Mouse (Mus musculus): ENCODE data around the gene Sv2a. TPM values are rescaled to one million over a fixed set of nuclear protein-coding genes. Genes with fewer than 3 reads are reported as not detected.
A peak's percentile ranks its signal among the peaks of the same experiment; 100 is the strongest.

Gene Sv2a
- 4.1 and 4.4 TPM in 2 replicates for polyA plus RNA-seq (2015; fragmentation: Nextera tagmentation; extraction: Ambion mirVana)

GRCm38 (mm10) chr3:96180727-96181477, at the start of gene Sv2a:
Gene Sv2a, plus strand, starts transcription at chr3:96181151.
- Histone ChIP-seq H3K4me1 (ENCODE audit: control insufficient read depth, insufficient read depth, low read length) (peaks cover 17% of the 10 kb centered on the region), H3K9ac (ENCODE audit: low read length) (peak within 1 kb of the TSS; percentile 75), H3K4me3 (replicated peaks; ENCODE audit: low read length) (peak within 1 kb of the TSS; percentile 55), H3K36me3 (ENCODE audit: control insufficient read depth, insufficient read depth, low read length) (peaks cover 13% of the 10 kb centered on the region), H3K27me3 (ENCODE audit: control insufficient read depth, insufficient read depth, low read length) (no peaks in the 10 kb centered on the region), H3K27ac (ENCODE audit: low read length) (no peak within 1 kb of the TSS), H3K4me2 (ENCODE audit: low read depth, low read length) (peak within 1 kb of the TSS; percentile 72), H3K9me3 (replicated peaks; ENCODE audit: control insufficient read depth, low read length) (no peaks in the 10 kb centered on the region)
- peak; percentile 52; the same call in 1 of the 2 replicates for ATAC-seq (ENCODE audit: insufficient read depth, low FRiP score)
- WGBS: under 1% methylated on average over 15 of the region's 23 CpGs

- peaks cover 3% of the 10 kb centered on the region; the same call in 1 of the 2 replicates for H3K4me1 ChIP-seq (ENCODE audit: control insufficient read depth, insufficient read depth, low read length)
- no peaks in the 10 kb centered on the region for H3K9me3 ChIP-seq (replicated peaks; ENCODE audit: control insufficient read depth, low read length)
- WGBS: 70% methylated on average over 3 of the region's 3 CpGs
- no peaks in the 10 kb centered on the region for H3K27me3 ChIP-seq (ENCODE audit: control insufficient read depth, insufficient read depth, low read length)
- no peak overlapping the region for H3K9ac ChIP-seq (ENCODE audit: low read length)
- no peak overlapping the region for H3K4me2 ChIP-seq (ENCODE audit: low read depth, low read length)
- H3K36me3 ChIP-seq (ENCODE audit: control insufficient read depth, insufficient read depth, low read length): no peaks in the 10 kb centered on the region
- no peak overlapping the region for H3K4me3 ChIP-seq (replicated peaks; ENCODE audit: low read length)
- ATAC-seq (ENCODE audit: insufficient read depth, low FRiP score): no peak
- no peak overlapping the region for H3K27ac ChIP-seq (ENCODE audit: low read length)
Observed at GRCm38 (mm10) chr3:96132478-96132877, 48.5 kb upstream of the Sv2a start.

- H3K36me3 ChIP-seq (ENCODE audit: control insufficient read depth, insufficient read depth, low read length): no peaks in the 10 kb centered on the region
- WGBS: 45% methylated on average over 11 of the region's 11 CpGs
- H3K4me1 ChIP-seq (ENCODE audit: control insufficient read depth, insufficient read depth, low read length): no peaks in the 10 kb centered on the region
- no peak for ATAC-seq (ENCODE audit: insufficient read depth, low FRiP score)
- H3K4me2 ChIP-seq (ENCODE audit: low read depth, low read length): no peak overlapping the region
- no peaks in the 10 kb centered on the region for H3K27me3 ChIP-seq (ENCODE audit: control insufficient read depth, insufficient read depth, low read length)
- no peak overlapping the region for H3K9ac ChIP-seq (ENCODE audit: low read length)
- H3K4me3 ChIP-seq (replicated peaks; ENCODE audit: low read length): no peak overlapping the region
- no peak overlapping the region for H3K27ac ChIP-seq (ENCODE audit: low read length)
- H3K9me3 ChIP-seq (replicated peaks; ENCODE audit: control insufficient read depth, low read length): no peaks in the 10 kb centered on the region
Observed at GRCm38 (mm10) chr3:96133327-96133905, 47.5 kb upstream of the Sv2a start.

GRCm38 (mm10) chr3:96135011-96135410, 45.9 kb upstream of the Sv2a start:
- Histone ChIP-seq H3K4me3 (replicated peaks; ENCODE audit: low read length) (no peak overlapping the region), H3K4me2 (ENCODE audit: low read depth, low read length) (no peak overlapping the region), H3K9me3 (replicated peaks; ENCODE audit: control insufficient read depth, low read length) (no peaks in the 10 kb centered on the region), H3K27ac (ENCODE audit: low read length) (no peak overlapping the region), H3K9ac (ENCODE audit: low read length) (no peak overlapping the region), H3K36me3 (ENCODE audit: control insufficient read depth, insufficient read depth, low read length) (no peaks in the 10 kb centered on the region), H3K27me3 (ENCODE audit: control insufficient read depth, insufficient read depth, low read length) (no peaks in the 10 kb centered on the region), H3K4me1 (ENCODE audit: control insufficient read depth, insufficient read depth, low read length) (no peaks in the 10 kb centered on the region)
- 49% methylated on average over 3 of the region's 3 CpGs for WGBS
- ATAC-seq (ENCODE audit: insufficient read depth, low FRiP score): no peak

- Histone ChIP-seq H3K27ac (ENCODE audit: low read length) (no peak overlapping the region), H3K36me3 (ENCODE audit: control insufficient read depth, insufficient read depth, low read length) (0 out of 2 replicates have a peak, but pooled peaks cover 14% of the 10 kb centered on the region), H3K9ac (ENCODE audit: low read length) (0 out of 2 replicates have a peak overlapping the region, but pooled peaks have one; percentile 40)
Observed at GRCm38 (mm10) chr3:96147950-96148349, 33.0 kb upstream of the Sv2a start.

GRCm38 (mm10) chr3:96151836-96152235, 29.1 kb upstream of the Sv2a start:
- no peak for ATAC-seq (ENCODE audit: insufficient read depth, low FRiP score)
- WGBS: 82% methylated on average over 7 of the region's 7 CpGs

More at GRCm38 (mm10) chr3:96147950-96148349, 33.0 kb upstream of the Sv2a start:
- 11% methylated on average over 5 of the region's 5 CpGs for WGBS
- no peaks in the 10 kb centered on the region for H3K9me3 ChIP-seq (replicated peaks; ENCODE audit: control insufficient read depth, low read length)
- peaks cover 3% of the 10 kb centered on the region; the same call in 1 of the 2 replicates for H3K4me1 ChIP-seq (ENCODE audit: control insufficient read depth, insufficient read depth, low read length)
- no peak overlapping the region for H3K4me3 ChIP-seq (replicated peaks; ENCODE audit: low read length)
- no peak overlapping the region for H3K4me2 ChIP-seq (ENCODE audit: low read depth, low read length)
- no peak for ATAC-seq (ENCODE audit: insufficient read depth, low FRiP score)
- no peaks in the 10 kb centered on the region for H3K27me3 ChIP-seq (ENCODE audit: control insufficient read depth, insufficient read depth, low read length)

GRCm38 (mm10) chr3:96152611-96153010, 28.3 kb upstream of the Sv2a start:
- no peak overlapping the region for H3K27ac ChIP-seq (ENCODE audit: low read length)
- WGBS: 96% methylated on average over 5 of the region's 5 CpGs
- H3K9ac ChIP-seq (ENCODE audit: low read length): no peak overlapping the region
- no peak overlapping the region for H3K4me2 ChIP-seq (ENCODE audit: low read depth, low read length)
- H3K4me3 ChIP-seq (replicated peaks; ENCODE audit: low read length): no peak overlapping the region
- H3K4me1 ChIP-seq (ENCODE audit: control insufficient read depth, insufficient read depth, low read length): peaks cover 3% of the 10 kb centered on the region; the same call in 1 of the 2 replicates
- ATAC-seq (ENCODE audit: insufficient read depth, low FRiP score): no peak
- no peaks in the 10 kb centered on the region for H3K9me3 ChIP-seq (replicated peaks; ENCODE audit: control insufficient read depth, low read length)
- no peaks in the 10 kb centered on the region for H3K27me3 ChIP-seq (ENCODE audit: control insufficient read depth, insufficient read depth, low read length)
- 0 out of 2 replicates have a peak, but pooled peaks cover 17% of the 10 kb centered on the region for H3K36me3 ChIP-seq (ENCODE audit: control insufficient read depth, insufficient read depth, low read length)

More at GRCm38 (mm10) chr3:96151836-96152235, 29.1 kb upstream of the Sv2a start:
- Histone ChIP-seq H3K27me3 (ENCODE audit: control insufficient read depth, insufficient read depth, low read length) (no peaks in the 10 kb centered on the region), H3K4me1 (ENCODE audit: control insufficient read depth, insufficient read depth, low read length) (peaks cover 3% of the 10 kb centered on the region; the same call in 1 of the 2 replicates), H3K9me3 (replicated peaks; ENCODE audit: control insufficient read depth, low read length) (no peaks in the 10 kb centered on the region), H3K36me3 (ENCODE audit: control insufficient read depth, insufficient read depth, low read length) (0 out of 2 replicates have a peak, but pooled peaks cover 17% of the 10 kb centered on the region), H3K4me2 (ENCODE audit: low read depth, low read length) (no peak overlapping the region), H3K9ac (ENCODE audit: low read length) (no peak overlapping the region), H3K27ac (ENCODE audit: low read length) (no peak overlapping the region), H3K4me3 (replicated peaks; ENCODE audit: low read length) (no peak overlapping the region)

- WGBS: 78% methylated on average over 8 of the region's 8 CpGs
- H3K9ac ChIP-seq (ENCODE audit: low read length): no peak overlapping the region
- ATAC-seq (ENCODE audit: insufficient read depth, low FRiP score): no peak
Observed at GRCm38 (mm10) chr3:96155501-96155900, 25.4 kb upstream of the Sv2a start.

GRCm38 (mm10) chr3:96159820-96160219, 21.1 kb upstream of the Sv2a start:
- peak overlapping the region; percentile 95 for H3K27ac ChIP-seq (ENCODE audit: low read length)
- WGBS: 56% methylated on average over 4 of the region's 4 CpGs
- peaks cover 16% of the 10 kb centered on the region for H3K4me1 ChIP-seq (ENCODE audit: control insufficient read depth, insufficient read depth, low read length)
- H3K36me3 ChIP-seq (ENCODE audit: control insufficient read depth, insufficient read depth, low read length): no peaks in the 10 kb centered on the region
- no peaks in the 10 kb centered on the region for H3K9me3 ChIP-seq (replicated peaks; ENCODE audit: control insufficient read depth, low read length)
- H3K27me3 ChIP-seq (ENCODE audit: control insufficient read depth, insufficient read depth, low read length): no peaks in the 10 kb centered on the region
- peak overlapping the region; percentile 13 for H3K9ac ChIP-seq (ENCODE audit: low read length)
- no peak for ATAC-seq (ENCODE audit: insufficient read depth, low FRiP score)
- H3K4me3 ChIP-seq (replicated peaks; ENCODE audit: low read length): no peak overlapping the region
- peak overlapping the region; percentile 99; the same call in 1 of the 2 replicates for H3K4me2 ChIP-seq (ENCODE audit: low read depth, low read length)

More at GRCm38 (mm10) chr3:96155501-96155900, 25.4 kb upstream of the Sv2a start:
- Histone ChIP-seq H3K4me1 (ENCODE audit: control insufficient read depth, insufficient read depth, low read length) (peaks cover 10% of the 10 kb centered on the region), H3K27me3 (ENCODE audit: control insufficient read depth, insufficient read depth, low read length) (no peaks in the 10 kb centered on the region), H3K27ac (ENCODE audit: low read length) (no peak overlapping the region), H3K36me3 (ENCODE audit: control insufficient read depth, insufficient read depth, low read length) (0 out of 2 replicates have a peak, but pooled peaks cover 15% of the 10 kb centered on the region), H3K9me3 (replicated peaks; ENCODE audit: control insufficient read depth, low read length) (no peaks in the 10 kb centered on the region), H3K4me3 (replicated peaks; ENCODE audit: low read length) (no peak overlapping the region), H3K4me2 (ENCODE audit: low read depth, low read length) (no peak overlapping the region)
